Mouse (Mus musculus): ENCODE measurements at regions not wholly inside any gene's neighbourhood (a gene's known extent, or its start where the extent isn't known, plus 50 kb on each side); places are given as distances from the start of the nearest gene placed in this dataset.

DNA sequence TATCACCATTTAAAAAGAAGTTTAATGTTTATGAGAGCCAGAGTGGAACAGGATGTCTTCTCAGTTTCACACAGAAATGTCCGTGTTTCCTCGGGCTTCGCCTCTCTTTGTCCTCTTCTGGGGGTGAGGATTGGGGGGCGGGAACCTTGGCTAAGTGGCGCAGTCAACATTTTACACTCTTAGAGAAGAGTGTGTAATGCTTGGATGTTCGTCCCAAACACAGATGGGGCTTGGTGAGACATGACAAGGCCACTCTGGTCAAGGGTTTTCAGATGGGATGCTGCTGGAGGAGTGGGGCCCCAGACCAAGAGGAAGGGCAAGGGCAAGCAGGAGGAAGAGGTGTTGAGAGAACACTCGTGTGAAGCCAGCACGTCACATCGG, 172.6 kb upstream of the Clint1 start:
- no peak for DNase-seq

DNA sequence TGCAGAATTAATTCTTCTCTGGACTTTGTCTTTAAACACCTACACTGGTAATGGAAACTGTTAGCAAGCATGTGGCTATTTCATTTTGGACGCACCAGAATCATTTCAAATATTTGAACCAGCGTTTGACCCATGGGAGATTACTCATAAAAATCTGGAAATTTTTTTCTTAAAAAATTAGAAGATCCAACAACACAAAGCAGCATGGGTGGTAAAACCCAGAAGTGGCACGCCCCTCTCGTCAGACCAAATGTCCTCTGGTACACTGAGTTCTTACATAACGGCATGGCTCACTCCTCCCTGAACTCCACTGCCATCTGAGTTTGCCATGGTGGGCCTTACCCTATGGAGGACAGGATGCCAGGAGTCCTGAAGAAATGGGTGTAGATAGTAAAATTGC, 166.3 kb upstream of the Clint1 start:
- no peak for DNase-seq

GRCm38 (mm10) chr11:45693206-45693605, 158.6 kb upstream of the Clint1 start:
- DNase-seq: no peak

DNA sequence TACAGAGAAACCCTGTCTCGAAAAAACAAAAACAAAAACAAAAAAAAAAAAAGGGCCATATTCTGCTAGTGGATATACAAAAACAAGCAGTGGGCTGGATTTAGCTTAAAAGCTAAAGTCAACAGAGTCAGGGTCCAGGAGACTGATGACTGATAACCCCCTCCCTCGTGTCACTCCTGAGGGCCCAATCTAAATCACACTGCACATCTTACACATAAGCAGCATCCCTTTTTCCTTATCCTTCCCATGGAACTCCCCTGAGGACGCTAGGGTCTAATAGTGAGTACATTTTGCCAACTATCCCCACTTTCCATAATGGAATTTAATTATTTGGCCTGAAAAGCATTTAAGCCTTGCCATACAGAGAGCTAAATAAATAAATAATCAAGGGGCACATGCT, 150.3 kb upstream of the Clint1 start:
- no peak for DNase-seq

DNA sequence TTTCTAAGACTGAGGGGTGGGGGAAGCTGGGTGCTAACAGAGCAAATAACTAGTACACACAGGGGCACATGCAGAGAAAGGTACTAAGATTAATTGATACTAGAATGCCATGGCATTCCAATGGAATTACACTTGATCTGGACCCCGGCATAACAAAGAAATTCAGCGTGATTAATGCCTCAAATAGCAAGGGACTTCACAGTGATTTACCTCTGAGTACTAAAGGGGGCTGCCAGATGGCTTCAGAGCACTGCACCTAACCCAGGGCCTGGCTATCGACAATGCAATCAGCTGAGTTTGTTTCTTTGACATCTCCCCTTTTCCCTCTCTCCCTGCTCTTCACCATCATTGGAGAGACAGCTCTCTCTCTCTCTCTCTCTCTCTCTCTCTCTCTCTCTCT, 148.9 kb upstream of the Clint1 start:
- no peak for DNase-seq

DNA sequence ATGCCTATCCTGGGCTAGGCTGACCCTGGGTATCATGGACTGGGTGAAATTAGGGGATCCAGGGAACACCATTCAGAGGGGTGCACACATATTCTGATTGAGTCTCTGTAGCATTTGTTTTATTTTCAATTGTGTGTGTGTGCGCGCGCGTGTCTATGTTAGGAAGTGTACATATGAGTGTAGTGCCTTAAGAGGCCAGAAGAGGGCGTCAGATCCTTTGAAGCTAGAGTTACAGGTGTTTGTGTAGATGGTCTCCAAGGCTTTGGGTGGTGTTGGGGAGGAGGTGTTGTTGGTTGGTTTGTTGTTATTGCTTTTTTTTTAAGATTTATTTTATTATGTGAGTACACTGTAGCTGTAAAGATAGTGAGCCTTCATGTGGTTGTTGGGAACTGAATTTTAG, 147.4 kb upstream of the Clint1 start:
- no peak for DNase-seq

- no peak for DNase-seq
Measured at GRCm38 (mm10) chr11:45718630-45719029, 133.2 kb upstream of the Clint1 start.

GRCm38 (mm10) chr11:45719821-45720220, 132.0 kb upstream of the Clint1 start:
- DNase-seq: no peak

- DNase-seq: no peak
Measured at GRCm38 (mm10) chr11:45736561-45736960, 115.3 kb upstream of the Clint1 start.

DNA sequence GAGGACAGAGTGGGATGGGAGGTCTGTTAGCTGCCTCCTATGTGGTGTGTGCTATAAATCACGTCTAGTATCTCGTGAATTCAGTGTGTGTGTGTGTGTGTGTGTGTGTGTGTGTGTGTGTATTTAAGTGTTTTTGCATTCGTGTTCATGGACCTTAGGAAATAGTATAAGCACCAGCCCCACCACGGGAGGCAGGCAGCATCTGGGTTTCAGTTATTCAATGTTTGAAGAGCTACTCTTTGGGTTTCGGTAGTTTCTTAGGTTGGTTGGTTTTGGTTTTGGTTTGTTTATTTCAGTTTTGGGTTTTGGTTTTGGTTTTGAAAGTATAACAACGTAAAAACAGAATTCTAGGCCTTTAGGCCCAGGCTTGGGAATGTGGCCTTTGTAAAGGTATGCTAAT, 113.5 kb upstream of the Clint1 start:
- no peak for DNase-seq

DNA sequence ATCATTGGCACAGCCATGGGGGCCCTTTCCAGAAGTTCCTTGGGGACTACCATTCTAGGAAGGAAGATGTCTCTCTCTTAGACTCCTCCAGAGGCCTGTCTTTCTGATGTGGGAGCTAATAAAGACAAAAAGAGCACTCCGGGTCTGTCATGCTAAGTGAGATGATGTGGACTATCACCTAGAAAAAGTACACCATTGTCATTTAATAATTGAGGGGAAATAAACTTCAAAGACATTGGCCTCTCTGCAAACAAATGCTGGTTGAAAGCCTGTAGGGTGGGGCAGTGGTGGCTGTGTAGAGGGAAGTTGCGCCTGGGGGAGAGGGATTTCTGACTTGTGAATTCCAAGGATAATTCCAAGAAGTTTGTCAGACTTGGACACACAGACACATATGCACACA, 105.9 kb upstream of the Clint1 start:
- no peak for DNase-seq

DNA sequence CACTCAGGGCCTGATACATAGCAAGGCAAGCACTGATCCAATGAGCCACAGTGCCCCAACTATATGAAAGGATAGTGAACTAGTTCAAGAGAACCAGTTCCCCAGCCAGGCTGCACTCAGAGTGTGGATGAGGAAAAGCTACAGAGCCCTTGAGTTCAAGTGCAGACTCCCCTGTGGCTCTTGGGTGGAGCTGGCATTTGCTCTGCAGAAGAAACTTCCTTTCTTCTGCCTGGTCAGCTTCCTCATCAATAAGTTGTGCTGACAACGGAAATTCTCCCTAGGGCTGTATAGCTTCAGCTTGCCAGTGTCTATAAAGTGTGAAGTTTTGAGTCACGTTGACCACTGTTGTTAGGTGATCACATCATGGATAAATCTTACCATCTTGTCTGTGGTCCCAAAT, 101.6 kb upstream of the Clint1 start:
- DNase-seq: no peak

DNA sequence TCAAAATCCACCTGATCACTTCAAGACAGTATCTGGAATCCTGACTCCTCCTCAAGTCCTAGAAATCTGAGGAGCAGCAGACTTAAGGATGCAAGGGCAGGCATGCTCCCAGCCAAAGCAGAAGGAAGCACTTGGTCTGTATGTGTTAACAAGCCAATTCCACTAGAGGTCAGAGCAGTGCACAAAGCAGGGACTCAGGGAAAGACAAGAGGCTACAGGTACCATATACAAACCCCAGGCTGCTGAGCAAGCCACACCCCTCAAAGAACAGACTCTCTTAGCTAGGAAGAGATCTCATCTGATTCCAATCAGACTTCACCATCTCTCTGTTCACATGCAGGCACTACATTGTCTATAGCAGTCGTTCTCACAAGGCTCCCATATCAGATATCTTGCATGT, 99.6 kb upstream of the Clint1 start:
- no peak for DNase-seq

DNA sequence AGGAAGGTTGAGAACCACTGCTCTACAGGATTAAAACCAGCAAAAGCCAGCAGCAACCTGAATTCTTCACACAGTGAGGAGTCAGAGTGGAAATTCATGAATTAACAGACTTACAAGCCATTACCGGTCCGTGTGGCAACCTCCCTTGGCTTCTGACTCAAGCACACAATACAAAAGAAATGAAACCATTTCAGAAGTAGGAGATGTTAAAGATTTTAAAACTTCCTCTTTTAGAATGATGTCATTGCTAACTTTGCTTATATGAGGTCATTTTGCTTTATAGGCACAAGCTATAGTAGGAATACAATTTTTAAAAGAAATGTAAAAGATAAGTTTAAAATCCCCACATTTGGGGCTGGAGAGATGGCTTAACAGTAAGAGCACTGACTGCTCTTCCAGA, 99.1 kb upstream of the Clint1 start:
- DNase-seq: no peak

- no peak for DNase-seq
Measured at GRCm38 (mm10) chr11:45767081-45767480, 84.8 kb upstream of the Clint1 start.

DNA sequence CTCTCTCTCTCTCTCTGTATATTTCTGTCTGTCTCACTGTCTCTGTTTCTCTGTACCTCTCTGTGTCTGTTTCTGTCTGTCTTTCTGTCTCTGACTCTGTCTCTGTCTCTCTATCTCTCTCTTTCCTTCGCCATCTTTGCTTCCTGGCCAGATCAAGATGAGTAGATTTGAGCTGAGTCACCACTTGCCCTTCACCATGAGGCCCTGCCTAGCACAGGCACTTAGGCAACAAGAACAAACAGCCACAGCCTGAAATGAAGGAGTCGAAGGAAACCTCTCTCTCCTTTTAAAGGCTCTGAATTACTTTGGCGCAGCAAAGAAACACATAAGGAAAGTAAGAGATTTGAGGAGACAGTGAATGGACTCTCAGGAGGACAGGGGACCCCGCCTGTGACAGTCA, 69.4 kb upstream of the Clint1 start:
- DNase-seq: no peak

GRCm38 (mm10) chr11:45785806-45786205, 66.0 kb upstream of the Clint1 start:
- DNase-seq: no peak

- DNase-seq: no peak
Measured at GRCm38 (mm10) chr11:45787408-45787807, 64.4 kb upstream of the Clint1 start.

GRCm38 (mm10) chr11:45789886-45790285, 62.0 kb upstream of the Clint1 start:
- no peak for DNase-seq

DNA sequence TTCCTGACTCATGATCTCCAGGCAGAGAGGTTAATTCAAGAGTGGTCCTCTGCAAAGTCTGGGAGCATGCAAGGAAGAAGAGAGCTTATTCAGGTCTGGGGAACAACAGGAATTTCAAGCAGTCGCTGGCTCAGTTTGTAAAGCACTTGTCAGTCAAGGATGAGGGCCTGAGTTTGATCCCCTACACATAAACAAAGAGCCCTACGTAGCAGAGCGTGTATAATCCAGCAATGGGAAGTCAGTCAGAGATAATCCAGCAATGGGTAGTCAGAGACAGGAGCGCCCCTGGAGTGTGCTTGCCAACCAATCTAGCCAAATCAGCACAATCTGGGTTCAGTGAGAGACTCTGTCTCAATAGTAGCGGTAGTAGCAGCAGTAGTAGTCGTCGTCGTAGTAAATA, 61.3 kb upstream of the Clint1 start:
- no peak for DNase-seq

- no peak for DNase-seq
Measured at GRCm38 (mm10) chr11:45791696-45792095, 60.2 kb upstream of the Clint1 start.

DNA sequence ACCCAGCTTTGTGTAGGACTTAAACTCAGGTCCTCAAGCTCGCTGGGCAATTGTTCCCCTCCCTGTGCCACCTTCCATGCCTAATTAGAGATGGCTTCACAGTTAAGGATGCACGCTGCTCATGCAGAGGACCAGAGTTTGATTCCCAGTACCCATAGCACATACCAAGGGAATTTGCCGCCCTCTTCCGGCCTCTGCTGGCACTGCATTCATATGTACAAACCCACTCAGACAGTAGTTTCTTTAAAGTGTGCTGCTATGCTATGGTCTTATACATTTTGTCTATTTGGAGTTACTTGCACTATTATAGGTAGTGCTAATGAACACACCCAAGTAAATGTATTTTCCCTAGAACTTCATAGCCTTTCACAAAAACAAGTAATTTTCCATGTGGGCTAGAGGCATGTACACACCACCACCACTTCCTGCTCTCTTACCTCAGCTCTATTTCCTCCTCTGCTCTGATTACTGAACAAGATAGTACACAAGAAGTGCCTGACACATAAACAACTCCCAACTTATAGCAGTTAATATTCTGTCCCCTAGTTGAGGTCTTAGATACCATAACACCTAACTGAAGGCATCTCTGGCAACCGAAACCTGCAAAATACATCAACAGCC, 57.4 kb upstream of the Clint1 start:
- DNase-seq: no peak

- no peak for DNase-seq
Measured at GRCm38 (mm10) chr11:45795322-45795721, 56.5 kb upstream of the Clint1 start.

DNA sequence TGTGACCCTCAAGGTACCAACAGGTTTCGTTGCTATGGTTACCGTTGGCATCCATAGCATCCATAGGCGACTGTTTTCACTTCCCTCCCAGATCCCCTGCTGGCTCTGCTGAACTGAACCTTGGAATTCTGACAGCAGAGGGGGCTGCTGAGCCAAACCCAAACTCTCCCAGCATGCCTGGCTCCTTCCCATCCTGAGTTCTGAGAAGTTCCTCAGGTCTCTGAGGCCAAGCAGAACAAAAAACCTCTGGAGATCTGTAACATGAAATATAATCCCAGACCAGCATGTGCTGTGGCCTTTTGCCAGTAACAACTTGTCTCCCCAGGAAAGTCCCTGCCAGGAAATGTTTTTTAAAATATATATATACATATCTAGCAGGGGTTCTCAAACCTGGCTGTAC, 56.1 kb upstream of the Clint1 start:
- no peak for DNase-seq

DNA sequence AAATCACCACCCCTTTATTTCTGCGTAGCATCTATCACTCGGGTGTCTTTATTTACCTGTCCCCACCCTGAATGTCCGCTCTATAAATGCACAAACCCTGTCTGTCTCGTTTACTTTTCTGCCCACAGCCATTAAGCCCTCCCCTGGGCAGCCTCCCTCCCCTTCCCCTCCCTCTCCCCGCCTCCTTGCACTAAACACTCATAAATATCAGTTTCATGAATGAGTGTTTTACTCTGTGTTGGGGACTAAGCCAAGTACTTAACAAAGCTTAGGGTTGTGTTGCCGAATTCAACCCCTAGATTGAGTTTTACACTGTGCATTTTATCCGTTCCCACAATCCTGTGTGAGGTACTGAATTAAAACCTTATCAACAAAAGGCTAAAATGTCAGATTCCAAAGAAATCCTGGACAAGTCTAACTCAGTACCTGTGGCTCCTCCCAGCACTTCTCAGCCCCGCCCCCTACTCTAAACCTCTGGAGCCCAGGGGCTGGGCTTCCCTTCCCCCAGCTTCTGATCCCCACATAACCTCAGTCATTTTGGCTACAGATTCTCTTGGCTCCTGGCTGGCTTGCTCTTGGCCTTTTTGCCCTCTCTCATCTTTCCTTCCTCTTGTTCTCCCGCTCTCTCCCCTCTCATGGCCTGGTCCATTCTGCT, 52.0 kb upstream of the Clint1 start:
- DNase-seq: no peak
